Mouse (Mus musculus): Measurements from ENCODE around the gene Stn1. TPM values are rescaled to one million over a fixed set of nuclear protein-coding genes. Genes with fewer than 3 reads are reported as not detected.

Gene Stn1
- polyA plus RNA-seq, 3 experiments from 2014 or later: 27.8 to 36.9 (median 31.0) TPM

DNA sequence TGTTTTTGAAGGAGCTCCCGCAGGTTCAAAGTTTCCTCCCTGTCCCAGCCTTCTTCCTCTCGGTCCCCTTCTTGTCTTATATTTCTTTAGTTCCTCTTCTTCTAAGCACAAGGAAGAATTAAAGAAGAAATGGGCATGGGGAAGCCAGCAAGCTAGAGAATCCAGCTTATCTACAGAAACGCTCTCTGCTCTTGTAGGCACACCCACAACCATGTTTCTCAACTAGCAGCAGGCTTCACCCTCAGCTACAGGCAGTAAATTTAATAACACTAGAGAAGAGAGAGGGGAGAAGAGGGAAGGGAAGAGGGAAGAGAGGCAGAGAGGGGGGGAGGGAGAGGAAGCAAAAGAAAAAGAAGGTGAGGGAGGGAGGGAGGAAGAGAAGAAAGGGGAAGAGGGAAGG, 29.1 kb downstream of the Stn1 start:
- ATAC-seq: no peak

- peak; percentile 49 for ATAC-seq
Observed at GRCm38 (mm10) chr19:47507128-47508121, 29.9 kb downstream of the Stn1 start.

DNA sequence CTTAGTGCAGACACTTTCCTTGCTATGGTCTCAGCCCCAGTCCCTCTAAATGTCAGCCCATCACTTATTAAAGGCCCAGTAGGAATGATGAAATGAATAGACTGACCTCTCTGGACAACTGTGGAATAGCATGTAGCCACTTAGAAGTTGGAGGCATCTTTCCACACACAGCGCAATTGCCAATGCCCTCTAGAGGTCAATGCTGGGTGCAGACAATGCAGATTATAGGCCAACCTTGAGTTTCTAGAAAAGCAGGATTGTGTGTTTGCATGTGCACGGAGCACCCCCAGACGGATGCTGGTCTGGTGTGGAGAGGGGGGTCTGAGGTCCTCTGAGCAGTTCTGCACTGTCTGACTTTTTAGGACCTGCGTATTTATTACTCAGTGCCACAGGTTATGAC, 33.7 kb downstream of the Stn1 start:
- no peak for ATAC-seq

DNA sequence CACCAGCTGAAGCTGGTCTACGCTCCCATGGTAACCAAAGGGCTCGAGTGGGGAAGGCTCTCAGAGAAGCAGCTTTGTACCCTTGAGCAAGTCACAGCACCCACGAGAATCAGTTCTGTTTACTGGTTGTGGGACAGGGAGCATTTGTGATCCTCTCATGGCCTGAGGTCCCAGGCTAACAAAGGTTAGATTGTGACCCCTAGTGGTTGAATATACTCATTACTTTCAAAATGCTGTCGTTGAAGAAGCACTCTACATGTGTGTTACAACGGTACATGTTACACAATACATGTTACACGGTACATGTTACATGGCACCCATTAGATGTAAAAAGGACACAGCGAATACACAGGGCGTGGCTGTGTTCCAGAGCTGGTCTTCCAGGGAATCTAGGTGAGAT, 34.7 kb downstream of the Stn1 start:
- ATAC-seq: no peak

GRCm38 (mm10) chr19:47500389-47501011, 36.8 kb downstream of the Stn1 start:
- no peak for ATAC-seq

- no peak for ATAC-seq
Observed at GRCm38 (mm10) chr19:47499841-47500240, 37.5 kb downstream of the Stn1 start.

- ATAC-seq: no peak
Observed at GRCm38 (mm10) chr19:47498942-47499341, 38.4 kb downstream of the Stn1 start.

DNA sequence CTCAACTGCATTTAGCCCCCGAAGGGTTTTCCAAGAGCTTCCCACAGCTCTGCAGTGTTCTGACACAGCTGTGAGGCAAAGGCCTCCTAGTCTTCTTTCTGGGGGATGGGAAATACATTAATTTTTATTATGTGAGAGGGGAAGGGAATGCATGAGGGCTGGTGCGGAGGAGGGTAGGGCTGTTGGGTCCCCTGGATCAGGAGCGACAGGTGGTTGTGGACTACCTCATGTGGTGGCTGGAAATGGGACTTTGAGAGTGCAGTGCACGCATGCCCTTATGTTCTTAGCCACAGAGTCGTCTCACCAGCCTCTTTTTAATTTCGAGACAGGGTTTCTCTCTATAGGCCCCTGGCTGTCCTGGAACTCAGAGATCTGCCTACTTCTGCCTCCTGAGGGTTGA, 39.6 kb downstream of the Stn1 start:
- ATAC-seq: no peak

DNA sequence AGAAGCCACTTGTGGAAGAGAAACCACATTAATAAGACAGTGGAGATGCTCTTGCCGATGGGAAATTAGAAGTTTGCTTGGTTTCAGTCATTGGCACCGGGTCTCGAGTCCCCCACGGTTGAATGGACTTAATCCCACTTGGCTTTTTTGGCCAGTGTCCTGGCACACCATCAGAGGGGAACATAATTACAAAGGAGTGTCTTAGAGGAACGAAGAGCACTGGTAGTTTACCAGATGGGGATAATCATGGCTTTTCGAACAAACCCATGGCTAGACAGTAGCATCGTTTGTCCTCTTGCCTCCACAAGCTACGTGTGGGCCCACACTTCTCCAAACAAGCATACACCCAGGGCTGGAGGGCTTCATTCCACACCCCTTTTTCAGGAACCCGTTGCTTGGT, 40.0 kb downstream of the Stn1 start:
- ATAC-seq: no peak

DNA sequence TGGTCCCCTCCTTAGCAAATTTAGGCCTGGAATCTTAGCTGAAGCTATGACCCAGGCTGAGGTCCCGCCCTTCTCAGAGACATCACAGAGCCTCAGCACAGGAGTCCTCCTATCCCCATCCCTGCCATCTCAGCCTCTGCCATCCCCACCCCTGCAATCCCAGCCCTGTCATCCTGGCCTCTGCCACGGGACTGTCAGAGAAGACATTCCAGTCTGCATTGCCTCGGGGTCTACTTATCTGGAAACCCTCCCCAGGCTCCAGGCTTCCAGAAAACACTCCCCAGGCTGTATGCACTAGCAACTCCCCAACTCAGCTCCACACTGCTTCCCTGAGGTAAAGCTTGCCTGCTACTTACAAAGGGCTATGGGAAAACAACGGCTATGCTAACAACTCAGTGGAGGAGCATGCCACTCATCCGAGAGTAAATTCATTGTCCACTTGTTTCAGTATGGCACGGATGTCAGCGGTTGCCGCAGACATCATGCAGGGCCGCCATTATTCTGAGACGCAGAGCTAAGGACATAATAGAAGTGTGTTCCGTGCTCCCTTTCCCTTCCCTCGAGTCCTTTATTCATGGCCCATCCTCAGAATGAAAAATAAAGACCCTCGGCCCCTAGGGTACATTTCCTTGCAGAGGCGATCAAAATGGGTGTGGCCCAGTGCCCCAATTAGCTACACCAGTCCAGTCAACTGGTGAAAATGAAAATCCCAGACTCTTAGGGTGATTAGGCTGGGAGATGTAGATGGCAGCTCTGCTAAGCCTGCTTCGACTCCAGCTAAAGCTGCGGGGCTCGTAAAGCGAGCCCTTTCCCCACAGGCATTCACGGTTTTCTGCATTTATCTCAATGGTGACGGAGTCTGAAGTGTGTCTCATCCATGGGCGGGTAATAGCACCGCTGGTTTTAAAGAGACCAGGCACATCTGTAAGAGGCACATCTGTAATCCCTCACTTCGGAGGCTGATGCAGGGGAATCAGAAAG, 44.0 kb downstream of the Stn1 start:
- ATAC-seq: no peak

DNA sequence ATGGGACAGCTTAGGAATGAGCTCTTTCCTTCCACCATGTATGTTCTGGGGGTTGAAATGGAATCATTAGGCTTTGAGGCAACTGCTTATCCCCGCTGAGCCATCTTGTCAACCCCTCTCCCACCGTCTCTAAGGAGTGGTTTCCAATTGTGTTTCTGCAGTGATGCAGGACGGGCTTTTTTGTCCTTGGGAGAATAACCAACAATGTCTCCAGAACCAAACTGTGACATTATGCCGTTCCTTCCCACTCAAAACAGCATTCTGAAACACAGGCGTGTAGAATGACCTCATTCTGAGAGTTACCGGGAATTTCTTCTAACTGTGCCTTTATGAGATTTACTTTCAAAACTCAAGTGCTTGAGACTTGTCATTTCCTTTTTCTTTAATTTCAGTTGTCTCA, 44.9 kb downstream of the Stn1 start:
- ATAC-seq: no peak

GRCm38 (mm10) chr19:47491853-47492252, 45.5 kb downstream of the Stn1 start:
- no peak for ATAC-seq

- ATAC-seq: no peak
Observed at GRCm38 (mm10) chr19:47489233-47489632, 48.1 kb downstream of the Stn1 start.

- ATAC-seq: no peak
Observed at GRCm38 (mm10) chr19:47488250-47488649, 49.1 kb downstream of the Stn1 start.

DNA sequence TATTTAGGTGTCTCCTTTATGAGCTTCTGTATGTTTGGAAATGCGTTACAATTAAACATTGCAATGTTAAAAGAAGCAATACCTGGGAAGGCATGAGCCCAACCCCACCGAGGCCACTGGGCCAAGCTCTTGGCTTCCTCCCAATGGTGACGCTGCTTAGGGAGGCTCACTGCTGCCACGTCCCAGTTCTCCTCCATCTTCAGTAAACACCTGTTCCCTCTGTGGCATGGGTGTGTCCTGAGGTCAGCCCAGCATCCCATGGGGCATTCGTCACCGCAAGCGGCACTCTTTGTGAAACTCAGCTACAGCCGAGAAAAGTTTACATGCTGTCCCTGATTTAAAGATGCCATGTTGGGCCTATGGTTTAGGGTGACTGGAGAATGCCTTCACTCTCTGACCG, 49.7 kb downstream of the Stn1 start:
- no peak for ATAC-seq

DNA sequence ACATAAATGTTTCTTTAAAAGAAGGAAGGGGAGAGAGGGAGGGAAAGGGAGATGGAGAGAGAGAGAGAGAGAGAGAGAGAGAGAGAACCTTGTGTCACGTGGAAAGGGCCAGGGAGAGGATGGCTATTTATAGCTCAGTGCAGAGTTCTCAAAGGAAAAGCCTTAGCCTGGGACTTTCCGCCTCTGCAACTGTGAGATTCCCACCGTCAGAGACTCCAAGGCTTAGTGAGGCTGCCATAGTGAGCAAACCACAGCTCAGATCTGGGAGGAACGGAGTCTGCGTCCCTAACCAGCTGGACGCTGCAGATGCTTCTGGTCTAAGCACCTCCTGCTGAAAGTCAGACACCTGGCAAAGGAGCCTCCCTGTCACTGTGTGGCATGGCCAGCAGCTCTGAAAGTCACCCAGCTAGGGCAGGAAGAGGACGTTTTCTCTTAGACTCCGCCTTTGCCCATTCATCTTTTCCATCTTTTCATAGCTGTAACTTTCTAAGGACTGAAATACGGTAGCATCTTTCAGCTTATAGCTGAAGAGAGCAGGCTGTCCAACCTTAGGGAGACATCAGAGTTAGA, 51.2 kb downstream of the Stn1 start:
- no peak for ATAC-seq

- no peak for ATAC-seq
Observed at GRCm38 (mm10) chr19:47484110-47484509, 53.2 kb downstream of the Stn1 start.

- ATAC-seq: no peak
Observed at GRCm38 (mm10) chr19:47483346-47483745, 54.0 kb downstream of the Stn1 start.

- ATAC-seq: no peak
Observed at GRCm38 (mm10) chr19:47473453-47473852, 63.9 kb downstream of the Stn1 start.

GRCm38 (mm10) chr19:47472881-47473400, 64.4 kb downstream of the Stn1 start:
- ATAC-seq: no peak

- ATAC-seq: no peak
Observed at GRCm38 (mm10) chr19:47471808-47472207, 65.5 kb downstream of the Stn1 start.

DNA sequence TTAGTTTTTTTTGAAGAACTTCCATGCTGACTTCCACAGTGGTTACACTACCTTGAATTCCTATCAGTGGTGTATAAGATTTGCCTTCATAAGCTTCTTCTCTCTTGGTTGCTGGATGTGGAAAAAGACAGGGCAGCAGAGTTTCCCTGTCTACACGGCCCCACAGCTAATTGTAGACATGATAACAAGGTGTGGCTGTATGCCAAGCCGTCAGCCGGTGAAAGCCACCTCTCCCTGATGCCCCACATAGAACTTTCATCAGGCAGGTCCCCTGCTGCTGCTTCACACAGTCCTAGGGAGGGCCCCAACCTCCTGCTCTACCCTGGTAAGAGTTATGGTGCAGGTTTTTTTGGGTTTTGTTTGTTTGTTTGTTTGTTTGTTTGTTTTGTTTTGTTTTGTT, 68.6 kb downstream of the Stn1 start:
- ATAC-seq: no peak

Measured in inflammation-experienced regulatory T-cells, adult 6 months (primary cell).